Mouse (Mus musculus): ENCODE measurements around the gene Gm17657. TPM values are rescaled to one million over a fixed set of nuclear protein-coding genes. Genes with fewer than 3 reads are reported as not detected.

Gm17657 gene
- total RNA-seq (2014; fragmentation: Nextera tagmentation) (not detected in 2 replicates), total RNA-seq (2017) (not detected in 2 replicates)

DNA sequence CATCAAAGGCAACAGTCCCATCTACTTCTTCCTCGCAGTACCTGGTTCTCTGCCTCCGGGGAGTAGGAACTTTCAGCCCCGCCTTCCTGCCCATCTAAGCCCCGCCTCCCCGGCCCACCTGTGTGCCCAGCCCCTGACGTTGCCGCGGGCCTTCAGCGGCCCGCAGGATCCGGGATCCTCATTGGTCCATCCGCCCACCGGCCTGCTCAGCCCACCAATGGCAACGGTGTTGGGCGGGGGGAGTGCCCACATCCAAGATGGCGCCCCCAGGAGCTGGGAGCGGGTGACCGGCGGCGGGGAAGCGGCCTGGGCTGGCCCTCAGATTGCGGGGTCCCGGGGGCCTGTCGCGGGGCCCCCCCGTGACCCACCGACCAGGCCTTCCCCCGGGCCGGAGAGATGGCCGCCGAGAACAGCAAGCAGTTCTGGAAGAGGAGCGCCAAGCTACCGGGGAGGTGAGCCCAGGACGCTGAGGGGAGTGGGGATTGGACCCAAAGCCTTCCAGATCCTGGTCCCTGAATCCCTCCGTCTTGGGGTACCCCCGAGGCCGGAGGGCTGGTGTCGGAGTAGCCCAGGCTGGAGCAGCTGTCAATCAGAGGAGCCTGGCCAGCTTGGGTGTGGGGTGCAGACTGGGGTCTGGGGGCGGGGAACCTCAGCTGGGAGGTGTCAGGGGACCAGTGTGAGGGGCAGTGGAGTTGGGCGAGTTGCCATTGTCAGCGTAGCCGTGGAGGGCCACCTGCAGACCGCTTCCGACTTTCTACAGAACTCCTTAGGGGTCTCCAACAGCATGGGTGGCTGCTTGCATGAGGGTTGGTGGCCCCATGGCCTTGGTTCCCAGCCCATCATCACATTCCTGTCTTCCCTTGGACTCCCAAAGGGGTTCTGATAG is at the start of gene Gm17657, which contains the start of gene Tbc1d22b:
TSS of gene Gm17657 (minus strand) at position 96 of the 886 bp plus-strand sequence.
TSS of gene Tbc1d22b (plus strand) at position 243 of the 886 bp plus-strand sequence.
- ATAC-seq (replicated peaks; ENCODE audit: low FRiP score, low TSS enrichment, poor library complexity, severe bottlenecking), result peak; percentile 99

DNA sequence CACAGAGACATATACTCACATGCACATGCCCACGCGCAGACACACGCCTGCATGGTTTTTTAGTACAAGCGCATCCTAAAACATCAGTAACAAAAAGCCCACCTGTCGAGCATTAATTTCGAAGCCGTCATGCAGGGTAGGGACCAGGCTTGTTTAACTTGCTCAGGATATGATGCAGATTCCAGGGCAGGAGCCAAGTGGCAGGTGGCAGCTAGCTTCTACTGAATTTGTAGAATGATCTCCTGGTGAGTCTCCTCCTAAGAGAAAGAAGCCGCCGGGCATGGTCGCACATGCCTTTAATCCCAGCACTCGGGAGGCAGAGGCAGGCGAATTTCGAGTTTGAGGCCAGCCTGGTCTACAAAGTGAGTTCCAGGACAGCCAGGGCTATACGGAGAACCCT is 49.6 kb upstream of the Gm17657 start:
- no peak for ATAC-seq (replicated peaks; ENCODE audit: low FRiP score, low TSS enrichment, poor library complexity, severe bottlenecking)

DNA sequence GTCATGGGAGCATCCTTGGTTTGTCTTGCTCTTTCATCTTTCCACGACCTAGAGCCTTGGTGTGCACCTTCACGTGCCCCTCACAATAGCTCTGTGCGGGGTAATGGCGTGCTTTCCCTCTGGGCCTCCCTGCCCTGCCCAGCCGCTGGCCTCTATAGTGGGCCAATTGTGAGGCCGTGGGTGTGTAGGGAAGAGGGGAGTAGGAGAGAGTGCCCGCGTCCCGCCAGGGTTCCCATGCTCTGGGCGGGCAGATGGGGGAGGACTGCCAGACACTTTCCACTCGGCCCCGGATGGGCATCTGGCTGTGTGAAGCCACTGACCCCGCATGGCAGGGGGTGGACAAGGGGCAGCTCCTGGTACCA is 47.3 kb upstream of the Gm17657 start:
- ATAC-seq (replicated peaks; ENCODE audit: low FRiP score, low TSS enrichment, poor library complexity, severe bottlenecking), result no peak

DNA sequence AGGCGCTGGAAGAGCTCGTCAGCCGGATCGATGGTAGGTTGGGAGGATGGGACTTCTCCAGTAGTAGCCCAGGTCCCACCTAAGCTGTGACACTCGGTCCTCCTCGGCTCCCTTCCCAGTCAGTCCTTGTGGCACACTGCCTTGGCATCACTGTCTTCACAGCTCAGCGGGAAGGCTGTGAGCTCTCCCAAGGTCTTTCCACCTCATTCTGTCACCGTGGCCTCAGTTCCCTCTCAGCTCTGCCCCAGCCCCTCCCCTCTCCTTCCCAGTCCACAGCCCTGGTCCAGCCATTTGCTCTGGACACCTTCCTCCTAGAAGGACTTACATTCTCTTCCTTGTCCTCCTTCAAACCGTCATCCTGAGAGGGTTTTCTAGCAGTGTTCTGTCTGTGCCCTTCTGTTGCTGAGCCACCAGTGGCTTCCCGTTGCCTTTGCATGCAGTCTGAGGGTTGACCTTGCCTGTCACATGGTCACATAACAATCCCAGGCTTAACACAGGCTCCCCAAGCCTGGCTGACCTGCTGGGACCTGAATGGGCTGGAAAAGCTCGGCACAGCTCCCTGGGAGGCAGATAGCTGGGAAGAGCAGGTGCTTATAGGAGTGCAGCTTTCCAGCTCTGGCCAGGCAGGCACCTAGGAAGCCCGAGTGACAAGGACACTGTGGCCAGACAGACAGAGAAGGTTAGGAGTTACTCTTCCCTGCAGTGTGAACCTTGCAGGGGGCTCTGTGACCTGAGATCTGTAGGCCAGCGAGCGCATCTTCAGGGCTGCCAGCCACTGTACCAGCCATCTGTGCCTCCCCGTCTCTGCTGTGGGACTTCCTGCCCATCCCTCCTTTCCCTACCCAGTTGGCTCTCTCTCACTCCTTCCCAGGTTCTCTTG is 46.7 kb upstream of the Gm17657 start:
- ATAC-seq (replicated peaks; ENCODE audit: low FRiP score, low TSS enrichment, poor library complexity, severe bottlenecking), result no peak

DNA sequence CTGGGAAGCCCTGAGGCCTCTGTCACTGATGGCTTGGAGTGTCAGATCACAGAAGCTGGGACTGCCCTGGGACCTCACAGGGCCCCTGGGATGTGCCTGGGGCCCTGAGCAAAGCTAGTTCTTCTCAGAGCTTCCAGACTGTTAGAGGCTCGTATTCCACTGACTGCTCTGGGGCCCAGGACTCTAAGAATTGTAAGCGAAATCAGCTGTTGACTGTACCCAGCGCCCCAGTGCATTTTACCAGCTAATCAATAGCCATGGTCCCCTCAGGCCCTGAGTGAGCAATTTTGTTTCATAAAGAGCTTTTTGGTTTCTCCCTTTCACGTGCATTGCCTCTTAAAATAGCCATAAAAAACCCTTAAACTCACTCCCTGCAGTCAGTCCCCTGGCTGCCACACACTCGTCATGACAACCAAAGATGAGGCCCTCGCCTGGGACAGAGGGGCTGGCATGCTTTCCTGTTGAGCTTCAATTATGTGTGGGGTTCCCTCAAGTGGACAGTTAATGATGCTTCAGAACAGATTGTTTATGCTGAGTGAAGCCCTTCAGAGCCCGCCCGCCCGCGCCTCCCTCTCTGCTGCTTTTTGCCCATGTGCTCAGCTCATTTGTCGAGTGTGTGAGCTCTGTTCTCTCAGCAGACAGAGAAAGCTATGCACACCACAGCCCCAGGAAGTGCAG is 39.9 kb upstream of the Gm17657 start:
- no peak for ATAC-seq (replicated peaks; ENCODE audit: low FRiP score, low TSS enrichment, poor library complexity, severe bottlenecking)

DNA sequence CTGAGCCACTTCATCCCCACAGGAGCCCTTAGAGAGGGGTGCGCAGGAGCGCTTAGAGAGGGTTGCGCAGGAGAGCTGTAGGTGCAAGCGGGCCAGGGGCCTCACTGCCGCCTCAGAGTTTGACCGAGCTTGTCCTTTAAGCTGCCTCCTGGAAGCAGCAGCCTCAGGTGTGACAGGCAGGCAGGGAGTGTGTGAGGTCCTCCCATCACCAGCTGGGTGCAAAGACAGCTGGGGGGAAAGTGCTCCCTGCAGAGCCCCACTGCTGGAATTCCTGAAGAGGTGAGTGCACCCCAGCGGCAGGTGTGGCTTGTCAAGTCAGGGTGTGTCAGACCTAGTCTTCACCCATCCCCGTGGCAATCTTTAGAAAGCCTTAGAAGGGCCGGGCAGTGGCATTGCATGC is 37.5 kb upstream of the Gm17657 start:
- ATAC-seq (replicated peaks; ENCODE audit: low FRiP score, low TSS enrichment, poor library complexity, severe bottlenecking), result no peak

DNA sequence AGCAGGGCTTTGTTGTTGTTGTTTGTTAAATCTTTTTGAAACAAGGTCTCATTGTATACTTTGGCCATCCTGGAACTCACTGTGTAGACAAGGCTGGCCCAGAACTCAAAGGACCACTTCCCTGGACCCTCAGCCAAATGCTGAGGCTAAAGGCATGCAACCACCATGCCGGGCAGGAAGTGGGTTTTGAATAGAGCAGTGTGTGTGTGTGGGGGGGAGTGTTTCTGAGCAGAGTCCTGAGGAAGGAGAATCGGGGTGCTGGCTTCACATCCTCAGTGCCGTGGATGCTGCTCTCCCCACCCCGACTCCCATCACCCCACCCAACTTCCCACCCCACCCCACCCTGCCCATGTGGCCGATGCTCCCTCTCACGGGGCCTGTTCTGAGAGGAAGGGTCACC is 36.0 kb upstream of the Gm17657 start:
- no peak for ATAC-seq (replicated peaks; ENCODE audit: low FRiP score, low TSS enrichment, poor library complexity, severe bottlenecking)

DNA sequence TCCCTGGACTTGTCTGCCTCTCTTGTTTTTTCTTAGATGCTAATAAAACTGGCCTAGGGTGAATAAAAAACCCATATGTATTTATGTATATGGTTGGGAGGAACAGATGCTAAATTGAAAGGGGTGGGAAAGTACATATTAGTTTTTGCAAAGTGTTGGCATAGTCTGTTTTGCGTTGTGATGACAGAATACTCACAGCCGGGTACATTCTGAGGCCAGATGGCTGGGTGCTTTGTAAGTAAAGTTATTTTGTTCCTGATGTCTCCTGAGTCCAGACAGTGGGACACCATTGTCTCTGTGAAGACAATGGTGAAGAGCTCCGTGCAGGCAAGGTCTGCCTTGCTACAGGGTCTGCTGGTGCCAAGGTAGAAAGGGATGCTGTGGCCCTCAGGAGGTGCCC is 35.3 kb upstream of the Gm17657 start:
- no peak for ATAC-seq (replicated peaks; ENCODE audit: low FRiP score, low TSS enrichment, poor library complexity, severe bottlenecking)

DNA sequence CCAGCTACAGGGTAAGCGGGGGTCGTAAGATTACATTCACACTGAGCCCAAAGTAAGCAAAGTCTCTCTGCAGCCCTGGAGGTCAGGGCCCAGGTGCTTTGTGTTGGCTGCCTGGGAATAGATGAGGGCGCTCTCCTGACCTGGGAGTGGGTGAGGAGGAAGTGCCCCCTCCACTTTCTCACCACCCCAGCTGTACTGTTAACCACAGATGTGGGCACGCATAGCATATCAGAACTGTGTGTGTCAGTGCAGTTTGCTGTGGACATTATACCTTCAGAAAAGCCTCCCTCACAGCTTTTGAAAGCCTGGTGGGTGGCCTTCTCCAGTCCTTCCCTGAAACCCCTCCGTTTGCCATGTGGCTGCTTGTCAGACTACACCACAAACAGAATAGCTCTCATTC is 34.9 kb upstream of the Gm17657 start:
- no peak for ATAC-seq (replicated peaks; ENCODE audit: low FRiP score, low TSS enrichment, poor library complexity, severe bottlenecking)

DNA sequence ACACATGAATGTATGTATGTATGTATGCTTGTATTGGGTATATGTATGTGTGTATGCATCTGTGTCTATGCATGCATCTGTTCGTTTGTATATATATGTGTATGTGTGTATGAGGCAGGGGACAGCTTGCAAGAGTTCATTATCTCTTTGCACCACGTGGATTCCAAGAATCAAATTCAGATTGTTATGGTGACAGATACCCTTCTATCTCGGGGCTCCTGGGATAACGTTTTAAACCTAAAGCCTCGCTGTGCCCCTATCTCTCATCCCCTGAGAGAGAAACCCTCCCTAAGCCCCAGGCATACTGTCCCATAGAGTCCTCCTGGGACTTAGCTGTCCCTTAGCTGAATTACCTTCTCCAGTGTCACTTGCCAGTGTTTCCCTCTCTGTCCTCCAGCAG is 34.1 kb upstream of the Gm17657 start:
- ATAC-seq (replicated peaks; ENCODE audit: low FRiP score, low TSS enrichment, poor library complexity, severe bottlenecking), result no peak

DNA sequence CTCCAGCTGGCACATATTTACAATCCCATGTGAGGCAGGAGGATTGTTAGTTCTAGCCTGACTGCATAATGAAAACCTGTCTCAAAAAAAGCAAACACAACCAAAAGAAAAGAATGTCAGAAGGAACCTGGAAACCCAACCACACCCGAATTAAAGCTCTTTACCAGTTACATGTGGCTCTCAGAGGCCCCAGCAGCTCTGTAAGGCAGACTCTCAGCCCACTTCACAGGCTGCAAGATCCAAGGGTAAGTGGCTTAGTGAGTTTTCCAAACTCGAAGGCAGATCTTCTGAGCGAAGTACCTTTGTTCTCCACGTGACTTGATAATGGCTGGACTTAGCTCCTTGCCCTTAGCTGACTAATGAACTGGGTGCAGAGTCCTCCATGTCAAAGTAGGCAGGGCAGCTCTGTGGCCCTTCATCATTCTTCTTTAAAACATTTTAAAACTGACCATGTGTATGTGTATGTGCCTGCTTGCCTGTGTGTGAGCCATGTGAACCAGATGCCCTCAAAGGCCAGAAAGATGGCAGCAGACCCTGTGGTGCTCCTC is 30.2 kb upstream of the Gm17657 start:
- no peak for ATAC-seq (replicated peaks; ENCODE audit: low FRiP score, low TSS enrichment, poor library complexity, severe bottlenecking)

DNA sequence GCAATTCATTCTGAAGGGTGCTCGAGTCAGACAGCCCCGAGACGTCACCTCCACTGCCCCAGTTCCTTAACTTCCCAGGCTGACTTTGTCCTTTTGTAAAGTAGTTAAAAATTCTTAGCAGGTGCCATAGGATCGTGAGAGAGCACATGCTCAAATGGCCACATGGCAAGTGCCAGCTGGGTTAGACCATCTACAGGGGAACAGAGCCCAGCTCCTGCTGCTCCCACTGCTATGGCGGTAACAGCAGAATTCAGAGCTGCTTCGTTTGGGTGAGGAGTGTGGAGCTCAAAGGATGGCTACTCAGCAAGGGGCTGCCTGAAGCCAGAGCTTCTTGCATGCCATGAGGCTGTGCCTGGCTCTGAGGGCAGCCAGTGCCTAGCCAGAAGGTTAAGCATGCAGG is 20.4 kb upstream of the Gm17657 start:
- no peak for ATAC-seq (replicated peaks; ENCODE audit: low FRiP score, low TSS enrichment, poor library complexity, severe bottlenecking)

DNA sequence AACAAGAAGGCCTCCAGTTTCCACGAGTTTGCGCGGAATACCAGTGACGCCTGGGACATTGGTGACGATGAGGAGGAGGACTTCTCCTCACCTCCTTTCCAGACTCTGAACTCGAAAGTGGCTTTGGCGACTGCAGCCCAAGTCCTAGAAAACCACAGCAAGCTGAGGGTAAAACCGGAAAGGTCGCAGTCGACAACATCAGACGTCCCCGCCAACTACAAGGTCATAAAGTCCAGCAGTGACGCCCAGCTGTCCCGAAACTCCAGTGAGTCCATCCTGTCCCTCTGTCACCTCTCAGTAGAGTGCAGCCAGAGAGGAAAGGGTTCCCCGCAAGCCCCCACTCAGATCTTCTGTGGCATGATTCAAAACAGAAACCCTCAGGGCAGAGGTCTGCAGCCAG is 19.0 kb upstream of the Gm17657 start:
- ATAC-seq (replicated peaks; ENCODE audit: low FRiP score, low TSS enrichment, poor library complexity, severe bottlenecking), result no peak

DNA sequence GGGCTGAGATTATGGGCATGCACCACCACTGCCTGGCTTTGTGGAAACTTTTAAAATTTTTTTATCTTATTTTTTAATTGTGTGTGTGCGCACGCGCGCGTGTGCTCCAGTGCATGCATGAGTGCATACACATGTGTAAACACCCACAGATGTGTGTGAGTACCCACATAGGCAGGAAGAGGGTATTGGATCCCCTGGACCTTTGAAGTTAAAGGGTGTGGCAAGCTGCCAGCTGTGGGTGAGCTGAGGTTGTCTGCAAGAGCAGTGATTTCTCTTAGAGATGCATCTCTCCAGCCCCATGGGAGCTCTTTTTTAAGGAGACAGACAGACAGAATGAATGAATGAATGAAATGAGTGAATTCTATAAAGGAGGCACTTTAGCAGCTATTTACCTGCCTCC is 16.1 kb upstream of the Gm17657 start:
- no peak for ATAC-seq (replicated peaks; ENCODE audit: low FRiP score, low TSS enrichment, poor library complexity, severe bottlenecking)

DNA sequence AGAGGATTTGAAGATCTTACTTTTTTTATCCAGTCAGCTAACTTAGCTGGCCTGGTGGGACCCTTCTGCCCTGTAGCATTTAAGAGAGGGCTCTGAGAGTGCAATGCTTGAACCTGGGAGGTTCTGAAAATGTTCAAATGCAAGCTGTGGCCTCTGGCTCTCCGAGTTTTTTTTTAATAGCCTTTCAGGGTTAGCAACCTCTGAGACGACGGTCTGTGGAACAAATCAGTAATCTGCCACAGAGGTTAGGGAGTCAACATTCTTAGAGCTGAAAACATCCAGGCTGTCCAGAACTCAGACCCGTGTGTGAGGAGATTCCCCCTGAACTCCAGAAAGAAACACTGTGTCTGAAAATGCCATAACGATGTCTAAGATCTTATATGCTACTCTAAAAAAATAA is 9.0 kb upstream of the Gm17657 start:
- ATAC-seq (replicated peaks; ENCODE audit: low FRiP score, low TSS enrichment, poor library complexity, severe bottlenecking), result no peak

DNA sequence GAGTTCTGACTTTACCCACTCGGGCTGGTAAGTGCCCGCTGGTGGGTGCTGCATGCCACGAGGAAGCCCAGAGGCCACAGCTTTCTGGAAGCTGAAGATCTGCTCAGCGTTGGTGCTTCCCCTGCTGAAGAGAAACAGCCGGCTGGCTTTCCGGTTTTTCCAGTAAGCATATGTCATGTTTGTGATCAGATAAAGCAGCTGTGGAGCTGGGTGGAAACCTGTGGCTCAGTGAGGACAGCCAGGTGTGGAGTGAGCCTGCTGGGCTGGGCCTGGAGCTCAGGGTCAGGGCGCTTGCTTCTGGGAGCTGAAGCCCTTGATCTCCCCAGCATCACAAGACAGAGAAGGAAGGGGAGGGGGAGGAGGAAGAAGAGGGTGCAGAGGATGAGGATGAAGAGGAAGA is 7.5 kb upstream of the Gm17657 start:
- ATAC-seq (replicated peaks; ENCODE audit: low FRiP score, low TSS enrichment, poor library complexity, severe bottlenecking), result no peak

DNA sequence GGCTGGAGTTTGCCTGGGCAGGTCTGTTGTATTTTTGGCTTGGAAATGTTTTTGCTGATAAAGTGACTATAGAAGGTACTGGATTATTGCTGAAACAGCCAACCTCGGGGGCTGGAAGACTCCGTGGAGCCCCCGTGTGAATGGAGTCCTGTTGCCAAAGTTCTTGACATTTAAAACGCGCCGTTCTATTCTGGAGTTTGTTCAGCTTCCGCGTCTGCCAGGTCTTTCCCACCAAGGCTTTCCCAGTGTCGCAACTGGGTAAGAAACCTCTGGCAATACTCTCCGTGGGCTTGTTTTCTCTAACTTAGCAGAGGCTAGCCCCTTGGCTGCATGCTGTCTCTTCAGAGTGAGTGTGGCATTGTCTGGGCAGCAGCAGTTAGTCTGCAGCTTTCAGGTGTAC is 7.0 kb upstream of the Gm17657 start:
- ATAC-seq (replicated peaks; ENCODE audit: low FRiP score, low TSS enrichment, poor library complexity, severe bottlenecking), result no peak

DNA sequence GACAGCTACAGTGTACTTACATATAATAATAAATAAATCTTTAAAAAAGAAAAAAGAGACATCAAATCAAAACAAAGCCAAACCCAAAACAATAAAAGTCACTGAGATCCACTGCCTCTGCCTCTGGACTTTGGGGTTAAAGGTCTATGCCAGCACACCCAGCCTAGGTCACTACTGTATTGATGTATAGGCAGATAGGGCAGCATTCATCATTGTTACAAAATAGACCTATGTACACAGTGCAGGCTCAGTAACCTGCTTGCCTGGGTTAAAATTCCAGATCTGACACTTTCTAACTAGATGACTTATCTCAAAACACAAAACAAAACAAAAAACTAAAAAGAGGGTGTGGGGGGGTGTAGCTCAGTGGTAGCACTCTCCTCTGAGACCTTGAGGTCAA is 4.7 kb upstream of the Gm17657 start:
- ATAC-seq (replicated peaks; ENCODE audit: low FRiP score, low TSS enrichment, poor library complexity, severe bottlenecking), result no peak

DNA sequence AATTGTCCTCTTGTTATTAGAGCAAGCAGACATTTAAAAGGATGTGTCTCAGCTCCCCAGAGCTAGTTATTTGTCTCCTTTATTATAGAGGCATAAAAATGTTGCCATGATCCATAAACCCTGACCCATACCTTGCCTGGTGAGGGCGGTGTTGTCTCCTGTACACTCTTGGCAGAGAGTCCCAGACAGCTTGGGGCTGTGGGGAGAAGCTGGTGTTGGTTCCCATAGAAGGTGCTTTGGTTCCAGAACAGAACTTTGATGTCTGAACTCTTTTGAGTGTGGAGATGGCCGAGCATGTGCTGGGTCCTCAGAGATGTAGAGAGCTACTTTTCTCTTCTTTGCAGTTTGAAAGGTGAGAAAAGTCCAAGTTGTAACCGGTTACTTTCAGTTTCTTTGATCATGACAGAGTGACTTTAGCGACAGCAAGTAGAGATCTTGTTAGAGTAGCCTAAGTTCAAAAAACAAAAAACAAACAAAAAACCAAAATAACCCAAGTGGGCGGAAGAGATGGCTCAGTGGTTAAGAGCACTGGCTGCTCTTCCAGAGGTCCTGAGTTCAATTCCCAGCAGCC is 2.8 kb upstream of the Gm17657 start, which contains the start of gene Tmem217:
TSS of gene Tmem217 (minus strand) at position 224 of the 571 bp plus-strand sequence.
- ATAC-seq (replicated peaks; ENCODE audit: low FRiP score, low TSS enrichment, poor library complexity, severe bottlenecking), result no peak

Data from megakaryocyte-erythroid progenitor cell, adult 5-6 weeks (primary cell).